Mouse (Mus musculus) cerebellum, adult 8-10 months (tissue): ENCODE measurements around the gene Serbp1.

ENCODE experiments used
- DNase-seq: peaks from one replicate; pipeline ENCODE4 v3.0.0; 2022

The Serbp1 gene

GRCm38 (mm10) chr6:67236491-67237234 is 1.3 kb upstream of the Serbp1 start:
- no peak for DNase-seq

GRCm38 (mm10) chr6:67241263-67241662 is 3.3 kb downstream of the Serbp1 start:
- no peak for DNase-seq

- no peak for DNase-seq
Observed at GRCm38 (mm10) chr6:67243765-67244420, 5.9 kb downstream of the Serbp1 start.

- no peak for DNase-seq
Observed at GRCm38 (mm10) chr6:67244451-67244850, 6.5 kb downstream of the Serbp1 start.

- DNase-seq = no peak
Observed at GRCm38 (mm10) chr6:67251095-67251494, 13.1 kb downstream of the Serbp1 start.

GRCm38 (mm10) chr6:67264935-67265334 is 27.0 kb downstream of the Serbp1 start:
- DNase-seq = no peak

GRCm38 (mm10) chr6:67266159-67266657 is 28.2 kb downstream of the Serbp1 start:
- no peak for DNase-seq

- DNase-seq = peak; percentile 93
Observed at GRCm38 (mm10) chr6:67266664-67267407, 28.9 kb downstream of the Serbp1 start.

- peak; percentile 35 for DNase-seq
Observed at GRCm38 (mm10) chr6:67267408-67268244, 29.6 kb downstream of the Serbp1 start.

GRCm38 (mm10) chr6:67268245-67268612 is 30.3 kb downstream of the Serbp1 start:
- no peak for DNase-seq

GRCm38 (mm10) chr6:67268983-67269382 is 31.0 kb downstream of the Serbp1 start:
- DNase-seq = no peak

- DNase-seq = no peak
Observed at GRCm38 (mm10) chr6:67269459-67269858, 31.5 kb downstream of the Serbp1 start.

- DNase-seq = no peak
Observed at GRCm38 (mm10) chr6:67277944-67278343, 40.0 kb downstream of the Serbp1 start.

- no peak for DNase-seq
Observed at GRCm38 (mm10) chr6:67281614-67282197, 43.7 kb downstream of the Serbp1 start.

GRCm38 (mm10) chr6:67282897-67283296 is 44.9 kb downstream of the Serbp1 start:
- no peak for DNase-seq

GRCm38 (mm10) chr6:67292042-67292623 is 54.2 kb downstream of the Serbp1 start:
- DNase-seq = no peak

- no peak for DNase-seq
Observed at GRCm38 (mm10) chr6:67296126-67296525, 58.1 kb downstream of the Serbp1 start.

GRCm38 (mm10) chr6:67298742-67299141 is 60.8 kb downstream of the Serbp1 start:
- DNase-seq = no peak

GRCm38 (mm10) chr6:67300300-67300699 is 62.3 kb downstream of the Serbp1 start:
- DNase-seq = no peak

GRCm38 (mm10) chr6:67300710-67301163 is 62.8 kb downstream of the Serbp1 start:
- no peak for DNase-seq

GRCm38 (mm10) chr6:67301230-67301629 is 63.3 kb downstream of the Serbp1 start:
- DNase-seq = no peak

- DNase-seq = no peak
Observed at GRCm38 (mm10) chr6:67302471-67302870, 64.5 kb downstream of the Serbp1 start.
